Mouse (Mus musculus): ENCODE data around the gene Dnal4. TPM values are rescaled to one million over a fixed set of nuclear protein-coding genes. Genes with fewer than 3 reads are reported as not detected.

Dnal4 gene
- total RNA-seq, 2 experiments from 2014 or later = 46.7 to 54.9 TPM

DNA sequence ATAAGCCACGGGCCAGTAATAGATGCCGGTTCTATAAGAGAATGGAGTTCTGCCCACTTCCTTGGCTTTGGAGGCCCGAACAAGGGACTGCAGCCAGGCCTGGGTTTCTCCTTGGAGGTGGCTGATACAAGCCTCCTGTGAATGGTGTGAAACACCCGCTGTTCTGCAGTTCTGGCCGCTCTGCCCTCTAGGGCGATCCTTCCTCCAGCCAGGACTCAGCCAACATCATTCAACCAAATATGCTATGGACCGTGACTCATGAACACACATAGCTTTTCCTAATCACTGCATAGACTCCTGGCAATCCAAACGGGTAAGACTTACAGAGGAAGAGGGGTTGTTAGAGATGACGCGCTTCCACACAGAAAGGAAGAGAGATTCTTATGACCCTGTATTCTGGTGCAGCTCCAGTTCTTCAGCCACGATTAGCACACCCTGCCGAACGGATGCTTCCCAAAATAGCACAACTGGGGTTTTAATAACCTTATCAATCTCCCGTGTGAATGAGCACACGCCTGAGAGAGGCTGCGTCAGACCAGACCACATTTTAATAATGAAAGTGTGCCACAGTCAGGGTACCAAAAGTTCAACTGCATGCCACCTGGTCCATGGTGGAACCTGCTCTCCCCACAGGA lies 10.2 kb downstream of the Dnal4 start:
- DNase-seq (ENCODE audit: low spot score in 2 of 2) = no peak
- intact Hi-C loops (cut with DNase I) = loop anchor here (10.0 kb wide), 1 partner anchor 247 kb away; the partner anchor contains the start of gene Pdgfb

DNA sequence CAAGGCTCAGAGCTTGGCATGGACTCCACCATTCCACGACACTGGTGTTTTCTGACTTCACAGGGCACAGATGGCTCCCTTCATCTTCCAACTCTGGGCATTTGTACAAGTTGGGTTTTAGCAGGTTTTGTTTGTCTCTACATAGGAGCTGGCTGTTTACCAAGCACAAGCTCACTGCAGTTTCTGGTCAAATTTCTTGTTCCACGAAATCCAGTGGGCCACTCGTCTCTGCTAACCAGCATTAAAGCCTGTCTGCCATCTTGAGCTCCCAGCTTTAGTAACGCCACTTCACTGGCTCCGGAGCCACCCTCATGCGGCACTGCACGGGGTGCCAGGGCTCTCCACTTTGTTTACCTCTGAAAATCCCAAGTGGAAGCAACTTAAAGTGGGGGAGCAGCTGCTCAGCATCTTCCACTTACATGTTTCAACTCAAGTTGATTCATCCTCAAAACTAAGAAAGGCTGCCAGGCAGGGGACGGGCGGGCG lies 11.0 kb downstream of the Dnal4 start:
- peak in 1 of 2 experiments; percentile 86 for DNase-seq (ENCODE audit: low spot score in 2 of 2)
- intact Hi-C loops (cut with DNase I) = loop anchor here (10.0 kb wide), 1 partner anchor 248 kb away; the partner anchor contains the start of gene Pdgfb

DNA sequence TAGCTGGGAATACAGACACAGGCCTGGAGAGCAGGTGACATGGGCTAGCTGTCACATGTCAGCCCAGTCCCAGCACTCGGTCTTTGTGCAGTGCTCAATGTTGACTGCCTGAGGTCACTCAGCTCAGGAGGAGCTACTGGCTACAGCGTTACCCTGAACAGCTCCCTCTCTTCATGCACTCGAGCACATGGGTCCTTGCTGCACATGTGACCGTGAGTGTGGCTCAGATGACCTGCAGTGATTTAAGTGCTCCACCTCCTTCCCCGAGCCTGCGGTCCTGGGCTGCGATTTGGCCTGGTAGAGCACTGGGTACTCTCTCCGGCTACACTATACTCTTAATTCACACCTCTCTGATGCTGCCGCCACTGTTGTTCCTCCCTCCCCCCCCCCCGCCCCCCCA lies 11.5 kb downstream of the Dnal4 start:
- intact Hi-C loops (cut with DNase I) = loop anchor here (10.0 kb wide), 1 partner anchor 249 kb away; the partner anchor contains the start of gene Pdgfb

DNA sequence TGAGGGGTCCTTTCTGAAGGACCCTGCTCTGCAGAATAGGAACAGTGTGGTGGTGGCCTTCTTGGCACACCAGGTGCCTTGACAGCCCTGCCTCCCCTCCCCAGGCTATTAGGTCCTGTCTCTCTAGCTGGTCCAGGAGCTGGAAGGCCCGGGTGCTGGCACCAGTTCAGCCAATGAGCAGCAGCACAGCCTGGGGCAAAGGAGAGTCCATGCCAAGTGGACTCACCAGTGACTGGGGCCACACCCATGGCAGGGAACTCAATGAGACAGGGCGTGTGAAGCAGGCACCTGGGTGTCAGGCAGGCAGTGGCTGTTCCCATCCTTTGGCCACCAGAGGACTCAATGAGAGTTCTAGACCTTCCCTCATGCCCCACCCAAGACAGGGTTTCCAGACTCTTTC lies 12.3 kb downstream of the Dnal4 start:
- DNase-seq (ENCODE audit: low spot score in 2 of 2) = no peak
- intact Hi-C loops (cut with DNase I) = loop anchor here (1.0 to 10.0 kb wide), 3 partner anchors 31 to 249 kb away; partner anchors contain the start of genes Cbx6, Npcd and Pdgfb

More for the DNA sequence above, 11.5 kb downstream of the Dnal4 start:
- DNase-seq (ENCODE audit: low spot score in 2 of 2) = no peak

DNA sequence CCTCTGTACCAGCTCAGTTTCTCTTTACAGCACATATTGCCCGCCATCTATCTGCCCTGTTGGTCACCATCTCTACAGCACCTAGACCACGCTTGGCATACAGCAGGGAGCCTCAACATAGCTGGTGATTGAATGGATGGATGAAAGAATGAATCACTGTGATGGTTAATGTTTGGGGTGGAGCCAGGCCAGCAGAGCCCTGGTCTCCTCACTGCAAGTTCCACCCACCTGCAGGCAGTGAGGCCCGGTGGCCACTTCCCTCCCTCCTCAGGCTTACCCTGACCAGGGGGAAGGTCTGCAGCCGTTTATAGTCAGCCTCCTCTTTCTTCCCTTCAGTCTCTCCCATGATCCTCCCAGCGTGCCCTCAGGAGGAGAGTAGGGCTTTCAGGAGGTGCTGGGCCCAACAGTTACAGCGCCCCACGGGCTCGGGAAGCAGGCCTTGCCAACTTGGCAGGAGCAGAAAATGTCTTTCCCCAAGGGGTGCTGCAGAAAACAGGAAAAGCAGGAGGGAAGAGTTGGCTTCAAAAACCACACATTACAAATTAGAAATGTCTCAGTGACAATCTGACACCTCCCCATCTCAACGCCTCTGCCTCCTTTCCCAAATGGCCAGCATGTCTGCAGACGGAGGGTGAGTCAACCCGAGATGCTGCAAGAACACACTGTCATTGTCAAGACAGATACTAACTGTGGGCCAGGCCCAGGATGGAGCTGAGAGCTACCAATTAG lies 12.9 kb downstream of the Dnal4 start:
- intact Hi-C loops (cut with DNase I) = loop anchor here (1.0 to 10.0 kb wide), 3 partner anchors 32 to 250 kb away; partner anchors contain the start of genes Cbx6, Npcd and Pdgfb
- DNase-seq (ENCODE audit: low spot score in 2 of 2) = peak; percentile 70 to 96

DNA sequence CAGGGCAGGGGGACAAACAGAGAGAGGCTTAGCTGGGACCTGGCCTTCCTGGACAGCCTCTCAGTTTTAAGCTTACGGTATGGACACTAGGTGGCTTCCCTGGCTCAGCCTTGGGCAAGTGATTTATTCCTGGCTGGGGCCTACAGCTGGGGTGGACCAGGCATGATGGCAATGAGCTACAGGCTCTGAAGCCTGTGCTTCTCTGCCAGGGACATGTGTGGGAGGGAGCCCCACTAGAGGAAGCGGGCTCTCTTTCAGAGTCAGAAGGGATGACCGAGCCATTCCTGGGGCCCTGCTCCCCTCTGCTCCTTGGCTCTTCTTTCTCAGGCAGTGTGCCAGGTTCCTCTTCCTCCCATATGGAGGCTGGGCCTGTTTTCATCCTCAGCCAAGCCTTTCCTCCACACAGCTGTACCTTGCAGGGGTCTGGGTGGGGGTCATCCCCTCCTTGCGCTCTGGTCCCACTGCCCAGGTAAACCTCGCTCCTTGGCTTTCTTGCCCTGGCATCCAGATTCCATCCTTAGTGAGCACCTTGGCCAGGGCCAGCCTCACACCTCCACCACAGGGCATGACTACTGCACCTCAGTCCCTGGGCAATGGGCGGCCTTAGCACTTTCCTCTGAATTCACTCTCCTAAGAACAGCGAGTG lies 13.9 kb downstream of the Dnal4 start:
- intact Hi-C loops (cut with DNase I) = loop anchor here (2.0 to 10.0 kb wide), 2 partner anchors 71 to 251 kb away; partner anchors contain the start of genes Cbx6, Npcd and Pdgfb
- DNase-seq (ENCODE audit: low spot score in 2 of 2) = peak in 1 of 2 experiments; percentile 77

DNA sequence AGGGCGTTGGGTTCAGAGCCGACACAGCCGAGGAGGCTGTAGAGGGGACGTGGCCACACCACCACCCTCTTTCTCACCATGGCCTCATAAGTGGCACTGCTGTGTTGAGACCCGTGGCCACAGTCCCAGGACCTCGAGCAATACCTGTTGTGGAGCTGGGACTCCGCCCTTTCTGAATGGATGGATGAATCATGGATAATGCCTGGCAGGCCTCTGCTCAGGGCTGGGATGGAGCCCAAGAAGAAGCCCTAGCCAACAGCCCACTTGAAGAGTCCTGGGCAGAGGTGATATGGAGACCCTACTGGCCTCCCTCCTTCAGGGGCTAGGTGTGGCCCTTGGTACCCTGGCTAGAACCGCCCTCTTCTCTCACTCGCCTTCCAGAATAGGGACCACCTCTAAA lies 14.6 kb downstream of the Dnal4 start:
- no peak for DNase-seq (ENCODE audit: low spot score in 2 of 2)
- intact Hi-C loops (cut with DNase I) = loop anchor here (10.0 kb wide), 1 partner anchor 252 kb away; the partner anchor contains the start of gene Pdgfb

DNA sequence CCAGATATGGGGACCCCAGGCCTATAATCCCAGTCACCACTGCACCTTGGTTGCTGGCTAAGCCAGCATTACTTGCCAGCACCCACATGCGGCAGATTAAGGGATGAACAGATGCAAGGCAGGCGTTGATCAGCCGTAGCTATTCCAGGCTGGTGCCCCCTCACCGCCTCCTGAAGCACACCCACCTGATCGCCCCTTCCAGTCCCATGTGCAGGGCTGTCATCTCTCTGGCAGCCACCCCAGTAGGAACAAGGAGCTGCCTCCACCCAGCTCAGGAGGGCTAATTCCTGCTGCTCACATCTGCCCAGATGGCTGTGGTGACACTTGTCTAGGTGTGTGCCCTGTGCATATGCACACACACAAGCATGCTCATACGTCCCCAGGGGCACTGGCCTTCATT lies 16.7 kb downstream of the Dnal4 start:
- peak in 1 of 2 experiments; percentile 75 for DNase-seq (ENCODE audit: low spot score in 2 of 2)
- intact Hi-C loops (cut with DNase I) = loop anchor here (10.0 kb wide), 1 partner anchor 254 kb away; the partner anchor contains the start of gene Pdgfb

DNA sequence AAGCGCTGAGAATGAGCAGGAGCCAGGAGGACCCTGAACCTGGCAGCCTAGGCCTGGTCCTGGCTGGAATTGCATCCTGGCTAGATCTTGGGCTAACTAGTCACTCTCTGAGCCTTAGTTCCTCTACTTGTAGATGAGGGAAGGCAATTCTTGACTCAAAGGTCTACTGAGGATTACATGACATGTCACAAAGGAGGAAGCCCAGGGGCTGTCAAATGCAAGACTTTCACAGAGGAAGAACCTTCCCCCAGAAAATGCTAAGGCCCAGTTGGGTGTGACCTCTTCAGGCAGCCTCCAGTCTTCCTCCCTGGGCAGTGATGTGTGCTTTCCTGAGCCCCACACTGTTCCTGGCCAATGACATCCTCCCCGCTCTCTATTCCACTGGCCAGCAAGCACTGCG lies 20.5 kb downstream of the Dnal4 start:
- no peak for DNase-seq (ENCODE audit: low spot score in 2 of 2)
- intact Hi-C loops (cut with DNase I) = loop anchor here (2.0 kb wide), 1 partner anchor 18 kb away; no protein-coding TSS in a partner anchor

DNA sequence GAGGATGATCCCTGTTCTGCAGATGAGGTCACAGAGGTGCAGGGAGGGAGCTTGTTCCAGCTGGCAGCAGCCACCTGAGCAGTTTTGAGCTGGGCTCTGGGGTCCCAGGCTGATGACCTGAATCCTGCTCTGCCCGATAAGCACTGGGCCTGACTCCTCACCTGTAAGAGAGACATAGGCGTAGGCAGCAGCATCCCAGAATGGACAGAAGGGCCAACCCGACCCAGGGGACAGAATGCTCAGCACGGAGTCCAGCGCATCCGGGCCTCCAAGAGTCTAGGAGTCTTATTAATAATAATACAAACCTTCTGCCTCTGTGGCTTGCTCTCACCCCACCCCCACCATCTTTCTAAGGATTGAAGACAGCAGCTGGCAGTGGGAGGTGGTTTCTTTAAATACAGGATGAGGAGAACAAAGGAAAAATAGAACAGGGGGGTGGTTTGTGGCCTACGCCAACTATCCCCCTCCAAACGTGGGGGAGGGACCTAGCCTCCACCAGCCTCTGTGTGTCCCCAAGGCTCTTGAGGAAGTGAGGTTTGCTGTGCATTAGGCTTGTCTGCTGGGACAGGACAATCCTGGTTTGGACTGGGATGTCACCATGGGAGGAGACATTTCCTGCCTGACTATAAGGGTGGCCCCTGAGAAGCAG lies 21.5 kb downstream of the Dnal4 start:
- DNase-seq (ENCODE audit: low spot score in 2 of 2) = peak; percentile 55 to 86
- intact Hi-C loops (cut with DNase I) = loop anchor here (2.0 kb wide), 1 partner anchor 19 kb away; no protein-coding TSS in a partner anchor

DNA sequence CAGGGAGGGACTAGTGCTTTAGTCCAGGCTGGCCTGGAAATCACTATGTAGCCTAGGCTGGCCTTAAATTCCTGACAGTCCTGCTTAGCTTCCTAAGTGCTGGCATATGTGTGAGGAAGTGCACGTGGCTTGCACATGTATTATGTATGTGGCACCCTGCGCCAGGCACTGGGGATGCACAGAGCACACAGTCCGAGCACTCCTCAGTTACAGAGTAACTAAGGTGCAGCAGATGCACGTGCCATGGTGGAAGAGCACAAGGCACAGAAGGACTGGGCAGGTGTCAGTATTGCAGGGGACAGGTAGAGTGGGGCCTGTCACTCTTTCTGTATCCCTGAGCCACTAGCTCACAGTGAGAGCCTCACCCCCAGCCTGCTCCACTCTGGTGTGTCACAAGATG lies 22.5 kb downstream of the Dnal4 start:
- DNase-seq (ENCODE audit: low spot score in 2 of 2) = no peak
- intact Hi-C loops (cut with DNase I) = no loop called here

DNA sequence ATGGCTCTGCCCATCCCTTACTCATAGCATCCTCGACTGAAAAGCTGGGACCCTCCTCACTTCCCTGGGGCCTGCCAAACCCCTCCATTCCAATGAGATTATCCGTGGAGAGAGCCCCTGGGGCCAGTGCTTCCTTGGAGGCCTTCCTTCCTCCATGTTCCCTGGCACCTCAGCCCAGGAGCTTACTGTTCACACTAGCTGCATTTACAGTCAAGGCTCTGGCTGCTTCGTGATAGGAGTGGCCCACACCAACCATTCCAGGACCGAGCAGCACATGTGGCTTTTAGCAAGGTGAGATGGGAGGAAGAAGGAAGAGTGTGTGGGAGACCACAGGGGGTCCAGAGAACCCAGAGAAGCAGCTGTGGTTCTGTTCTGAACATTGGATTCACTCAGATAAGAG lies 23.8 kb downstream of the Dnal4 start:
- intact Hi-C loops (cut with DNase I) = loop anchor here (2.0 to 5.0 kb wide), 5 partner anchors 77 to 323 kb away; no protein-coding TSS in a partner anchor
- DNase-seq (ENCODE audit: low spot score in 2 of 2) = no peak

DNA sequence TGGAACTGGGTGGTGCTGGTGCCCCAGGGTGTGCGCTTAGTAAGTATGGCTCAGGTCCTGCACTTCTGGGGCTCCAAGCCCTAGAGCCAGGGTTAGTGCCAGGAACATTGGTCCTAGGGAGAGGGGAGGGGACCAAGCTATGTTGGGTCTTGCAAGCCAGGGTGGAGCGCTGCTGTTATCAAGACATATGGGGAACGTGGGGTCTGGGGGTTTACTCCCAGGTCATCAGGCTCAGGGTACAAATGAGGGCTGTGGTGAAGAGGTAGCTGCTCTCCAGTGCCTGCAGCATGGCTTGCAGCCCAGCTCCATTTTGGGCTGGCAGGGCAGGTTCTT lies 24.3 kb downstream of the Dnal4 start:
- DNase-seq (ENCODE audit: low spot score in 2 of 2) = no peak
- intact Hi-C loops (cut with DNase I) = loop anchor here (2.0 to 5.0 kb wide), 5 partner anchors 77 to 324 kb away; no protein-coding TSS in a partner anchor

DNA sequence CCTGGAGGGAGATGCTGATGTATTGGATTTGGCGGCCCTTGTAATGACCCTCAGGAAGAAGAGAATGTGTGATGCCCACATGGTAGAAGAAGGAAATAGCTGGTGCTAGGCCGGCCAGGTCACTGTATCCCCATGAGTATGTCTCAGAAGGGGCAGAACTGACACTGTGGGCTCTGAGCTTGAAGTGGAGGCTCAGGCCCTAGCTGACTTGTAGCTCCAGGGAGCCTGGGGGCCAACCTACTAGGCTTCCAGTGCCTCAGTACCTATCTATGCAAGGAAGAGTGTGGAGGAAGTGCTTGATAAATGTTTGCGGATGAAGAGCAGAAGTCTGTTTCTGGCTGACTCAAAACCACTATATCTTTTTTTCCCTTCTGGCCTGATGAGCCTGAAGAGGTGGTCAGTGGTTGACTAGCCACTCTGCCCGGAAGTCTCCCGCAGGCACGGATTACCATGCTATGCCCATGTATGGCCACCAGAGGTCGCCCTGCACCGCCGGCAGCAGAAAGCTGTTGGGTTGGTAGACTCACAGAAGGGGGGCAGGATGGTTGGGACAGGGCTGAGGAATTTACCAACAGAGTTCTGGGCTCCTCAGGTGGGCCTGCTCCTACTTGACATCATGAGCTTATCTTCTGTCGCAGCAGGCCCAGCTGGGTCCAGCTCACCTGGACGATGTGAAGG lies 24.8 kb downstream of the Dnal4 start:
- DNase-seq (ENCODE audit: low spot score in 2 of 2) = peak; percentile 77 to 86
- intact Hi-C loops (cut with DNase I) = loop anchor here (2.0 to 5.0 kb wide), 5 partner anchors 78 to 324 kb away; no protein-coding TSS in a partner anchor

DNA sequence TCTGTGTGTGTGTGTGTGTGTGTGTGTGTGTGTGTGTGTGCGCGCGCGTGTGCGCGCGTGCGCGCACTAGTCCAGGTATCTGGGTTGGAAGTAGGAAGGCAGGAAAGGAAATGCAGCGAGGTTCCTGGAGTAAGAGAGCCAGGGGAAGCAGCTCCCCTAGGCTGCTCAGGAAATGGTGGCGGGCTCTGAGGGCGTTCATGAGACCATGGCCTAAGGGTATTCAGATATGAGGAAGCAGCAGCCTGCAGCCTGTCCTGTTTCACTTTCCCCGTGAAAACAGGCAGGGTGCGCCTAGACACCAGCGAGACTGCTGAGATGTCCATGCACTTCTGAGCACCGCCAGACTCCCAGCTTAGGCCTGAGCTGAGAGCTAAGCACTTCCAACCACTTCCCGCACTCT lies 25.9 kb downstream of the Dnal4 start:
- no peak for DNase-seq (ENCODE audit: low spot score in 2 of 2)
- intact Hi-C loops (cut with DNase I) = loop anchor here (2.0 to 5.0 kb wide), 5 partner anchors 79 to 326 kb away; no protein-coding TSS in a partner anchor

DNA sequence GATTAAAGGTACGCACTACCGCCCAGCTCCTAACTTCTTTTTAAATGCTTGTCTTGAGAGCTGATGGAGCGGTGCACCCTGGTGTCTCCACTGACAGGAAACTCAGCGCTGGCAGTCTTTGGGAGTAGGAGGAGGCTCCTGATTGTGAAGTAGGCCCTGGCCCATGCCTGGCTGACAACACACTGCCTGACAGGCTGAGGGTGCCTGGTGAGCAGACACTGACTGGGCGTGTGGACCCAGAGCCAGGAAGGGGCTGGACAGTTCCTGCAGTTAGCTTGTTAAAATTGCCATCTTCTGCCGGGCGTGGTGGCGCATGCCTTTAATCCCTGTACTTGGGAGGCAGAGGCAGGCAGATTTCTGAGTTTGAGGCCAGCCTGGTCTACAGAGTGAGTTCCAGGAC lies 27.4 kb downstream of the Dnal4 start:
- no peak for DNase-seq (ENCODE audit: low spot score in 2 of 2)
- intact Hi-C loops (cut with DNase I) = loop anchor here (5.0 kb wide), 3 partner anchors 132 to 327 kb away; no protein-coding TSS in a partner anchor

DNA sequence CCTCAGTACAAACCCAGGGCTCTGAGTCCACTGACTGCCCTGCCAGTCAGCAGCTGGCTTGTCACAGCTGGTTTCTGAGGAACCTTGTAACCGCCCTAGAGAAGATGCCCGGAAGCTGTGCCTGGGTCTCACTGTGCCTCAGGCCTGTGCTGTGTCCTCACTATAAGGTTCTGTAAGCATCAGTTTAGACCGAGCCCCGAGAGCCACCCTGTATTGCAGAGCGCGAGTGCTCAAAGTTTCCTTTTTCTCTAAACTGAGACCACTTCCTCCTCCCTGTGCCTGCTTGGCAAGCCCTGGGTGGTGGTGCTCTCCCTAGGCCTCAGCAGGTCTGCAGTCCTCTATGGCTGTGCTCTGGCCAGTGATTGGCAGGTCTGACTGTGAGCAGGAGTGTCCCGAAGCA lies 28.5 kb downstream of the Dnal4 start:
- intact Hi-C loops (cut with DNase I) = no loop called here
- DNase-seq (ENCODE audit: low spot score in 2 of 2) = no peak

DNA sequence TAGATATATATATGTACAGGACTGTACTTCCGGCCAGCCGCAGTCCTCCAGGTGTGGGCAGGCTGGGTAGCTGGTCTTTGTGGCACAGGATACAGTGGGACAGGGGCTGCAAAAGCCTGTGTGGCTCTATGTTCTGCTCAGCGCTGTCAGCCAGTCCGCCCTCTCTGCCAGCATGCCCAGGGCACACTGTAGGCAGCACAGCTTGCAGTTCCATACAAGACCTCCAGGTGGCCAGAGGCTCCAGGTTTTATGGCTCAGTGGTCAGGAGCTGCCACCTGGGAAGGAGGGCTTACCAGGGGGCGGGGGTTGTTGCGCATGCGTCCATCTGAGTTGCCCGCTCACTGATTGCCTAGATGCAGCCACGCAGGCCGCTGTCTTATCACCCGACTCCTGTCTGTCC lies 29.7 kb downstream of the Dnal4 start:
- intact Hi-C loops (cut with DNase I) = no loop called here
- DNase-seq (ENCODE audit: low spot score in 2 of 2) = no peak

DNA sequence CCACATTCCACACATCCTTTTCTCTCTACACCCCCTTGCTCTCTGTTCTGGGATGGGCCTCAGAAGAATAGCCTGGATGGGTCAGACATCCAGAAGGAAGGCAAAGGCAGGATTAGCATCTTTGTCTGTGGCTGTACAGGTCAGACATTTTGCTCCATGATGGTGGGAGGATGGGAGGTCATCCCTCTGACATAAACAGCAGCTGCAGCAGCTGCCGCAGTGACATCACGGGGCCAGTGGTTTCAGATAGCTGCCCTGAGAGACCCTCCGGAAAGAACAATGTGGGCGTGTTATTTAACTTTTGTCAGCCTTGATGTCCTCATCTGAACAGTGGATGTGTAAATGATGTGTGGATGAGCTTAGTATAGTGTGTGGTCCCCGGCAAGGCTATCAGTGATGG lies 31.8 kb downstream of the Dnal4 start:
- no peak for DNase-seq (ENCODE audit: low spot score in 2 of 2)
- intact Hi-C loops (cut with DNase I) = no loop called here

Measured in left cerebral cortex, postnatal 25 days (tissue).